Mouse (Mus musculus) gastrocnemius, adult 18-20 months (tissue): ENCODE measurements around the gene Olfr12. TPM values are rescaled to one million over a fixed set of nuclear protein-coding genes. Genes with fewer than 3 reads are reported as not detected.

Experiments used
- DNase-seq: peaks from one replicate; pipeline ENCODE4 v3.0.0; 2021; ENCODE audit warnings: low spot score
- long read RNA-seq, 2 experiments: library from polyadenylated mRNA; stranded (forward); transcript quantifications; one replicate each; pipeline ENCODE4 v2.0.0; 2021
- total RNA-seq, 2 experiments: library from RNA; stranded (reverse); gene quantifications; 2 replicates each; pipeline ENCODE4 v1.2.3; 2021

The Olfr12 gene
- total RNA-seq, result not detected
- long read RNA-seq, experiment 1, result 0 reads
- long read RNA-seq, experiment 2, result 0 reads

DNA sequence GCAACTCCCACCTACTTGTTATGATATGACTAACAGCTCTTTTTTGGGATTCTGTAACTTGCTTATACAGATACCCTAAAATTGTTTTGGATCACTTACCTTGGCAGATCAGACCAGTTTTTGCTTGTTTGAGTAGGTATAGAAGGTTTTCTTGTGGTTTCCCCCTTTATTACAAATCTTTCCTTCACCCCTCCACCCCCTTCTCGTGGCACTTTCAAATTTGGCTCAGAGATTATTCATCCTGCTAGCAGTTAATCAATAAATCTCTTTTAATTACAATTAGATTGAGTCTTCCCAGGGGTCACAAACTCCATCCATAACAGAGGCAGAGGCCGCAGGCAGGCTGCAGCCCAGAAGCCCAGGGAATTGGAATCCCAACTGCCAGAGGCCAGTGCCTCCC is at the start of gene Olfr12:
Gene Olfr12, plus strand, starts transcription at position 301 of the 400 bp plus-strand sequence.
- no peak for DNase-seq

DNA sequence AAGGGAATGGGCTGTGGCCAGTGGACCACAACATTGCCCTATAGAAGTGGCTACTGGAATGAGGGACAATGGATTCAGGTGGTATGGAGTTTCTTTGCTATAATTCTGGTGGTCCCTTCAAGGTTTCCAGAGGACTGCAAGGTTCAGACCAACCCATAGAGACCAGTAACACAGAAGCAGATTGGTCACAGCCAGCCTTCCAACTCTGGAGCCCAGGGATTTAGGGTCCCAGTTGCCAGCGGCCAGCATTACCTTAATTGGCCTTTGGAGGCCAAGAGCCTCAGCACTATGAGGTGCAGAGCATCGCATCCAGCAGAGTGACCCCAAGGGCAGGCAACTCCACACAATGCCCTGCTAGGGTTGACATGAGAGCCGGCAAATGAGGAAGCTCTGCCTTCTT is 46.6 kb upstream of the Olfr12 start, which contains the start of gene Olfr1413:
Gene Olfr1413, plus strand, starts transcription at position 301 of the 400 bp plus-strand sequence.
- no peak for DNase-seq

- DNase-seq, result no peak
Observed at GRCm38 (mm10) chr1:92585479-92585878, 32.1 kb upstream of the Olfr12 start, which contains the start of gene Olfr1412. Olfr1412 (plus strand) TSS chr1:92585779.

DNA sequence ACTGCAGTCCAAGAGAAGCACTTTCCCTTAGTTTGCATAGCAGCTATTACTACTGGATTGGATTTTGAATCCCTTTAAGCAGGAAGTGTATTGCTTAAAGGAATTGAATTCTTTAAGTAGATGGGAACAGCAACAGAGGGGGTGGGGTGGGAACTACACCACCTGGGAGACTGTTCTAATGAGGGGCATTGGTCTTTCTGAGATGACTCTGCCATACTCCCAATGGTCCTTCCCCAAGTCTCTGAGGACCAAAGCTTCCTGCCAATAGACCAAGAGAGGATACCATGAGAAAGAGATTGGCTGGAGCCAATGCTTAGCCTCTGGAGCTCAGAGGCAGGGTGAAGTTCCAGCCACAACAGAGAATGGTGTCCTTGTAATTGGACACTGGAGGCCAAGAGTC is 23.5 kb upstream of the Olfr12 start, which contains the start of gene Olfr1411:
Gene Olfr1411, plus strand, starts transcription at position 301 of the 400 bp plus-strand sequence.
- no peak for DNase-seq

DNA sequence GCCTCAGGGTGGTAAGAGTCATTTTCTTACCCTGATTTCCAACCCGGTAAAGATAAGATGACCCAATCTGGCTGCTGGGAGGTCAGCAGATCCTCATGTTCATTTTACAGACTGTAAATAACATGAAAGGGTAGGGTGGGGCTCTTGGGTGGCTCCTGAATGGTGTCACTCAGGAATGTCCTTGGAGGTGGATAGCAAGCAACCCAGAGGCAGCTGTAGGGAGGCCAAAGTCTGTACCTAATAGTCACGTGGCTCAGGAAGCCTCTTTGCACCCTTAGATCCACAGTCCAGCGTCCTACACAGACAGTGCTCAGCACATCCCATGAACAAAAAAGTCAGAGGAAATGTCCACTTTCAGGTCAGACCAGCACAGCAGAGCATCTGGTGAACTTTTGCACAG is 21.6 kb upstream of the Olfr12 start:
- DNase-seq, result no peak

DNA sequence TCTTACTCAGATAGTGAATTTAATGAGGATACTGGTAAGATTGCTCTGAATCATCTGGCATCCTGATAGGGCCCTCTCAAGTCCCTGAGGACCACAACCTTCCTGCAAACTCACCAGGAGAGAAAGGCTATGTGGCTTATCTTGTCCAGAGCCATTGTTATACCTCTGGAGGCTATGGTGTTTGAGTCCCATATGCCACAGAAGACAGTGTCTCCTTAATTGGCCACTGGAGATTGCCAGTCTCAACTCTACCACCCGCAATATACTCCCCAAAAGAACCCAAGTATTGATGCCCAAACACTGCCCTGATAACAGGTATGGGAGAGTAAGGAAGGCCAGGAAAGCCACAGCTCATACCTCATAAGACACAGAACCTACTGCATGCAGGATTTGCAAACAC is 12.1 kb upstream of the Olfr12 start, which contains the start of gene Olfr1410:
Gene Olfr1410, plus strand, starts transcription at position 301 of the 400 bp plus-strand sequence.
- DNase-seq, result no peak

- DNase-seq, result no peak
Observed at GRCm38 (mm10) chr1:92607711-92608110, 9.9 kb upstream of the Olfr12 start.

GRCm38 (mm10) chr1:92611008-92611407 is 6.6 kb upstream of the Olfr12 start:
- DNase-seq, result peak; percentile 39

DNA sequence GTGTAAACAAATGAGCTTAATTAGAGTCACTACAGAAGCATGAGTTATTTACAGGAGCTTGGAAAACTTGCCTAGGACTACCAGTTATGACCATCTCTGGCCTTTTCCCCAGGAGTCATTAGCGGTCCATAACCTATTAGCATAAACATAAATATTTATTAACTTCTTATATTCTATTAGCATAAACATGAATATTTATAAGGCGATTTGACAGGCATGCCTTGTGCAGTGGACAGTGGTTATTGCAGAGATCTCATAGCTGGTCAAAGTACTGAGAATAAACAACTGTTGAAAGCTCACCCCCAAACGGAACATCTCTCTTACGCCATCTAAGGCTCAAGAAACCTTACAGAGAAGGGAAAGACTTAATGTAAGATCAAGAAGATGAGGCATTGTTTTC is 4.4 kb upstream of the Olfr12 start:
- DNase-seq, result no peak

DNA sequence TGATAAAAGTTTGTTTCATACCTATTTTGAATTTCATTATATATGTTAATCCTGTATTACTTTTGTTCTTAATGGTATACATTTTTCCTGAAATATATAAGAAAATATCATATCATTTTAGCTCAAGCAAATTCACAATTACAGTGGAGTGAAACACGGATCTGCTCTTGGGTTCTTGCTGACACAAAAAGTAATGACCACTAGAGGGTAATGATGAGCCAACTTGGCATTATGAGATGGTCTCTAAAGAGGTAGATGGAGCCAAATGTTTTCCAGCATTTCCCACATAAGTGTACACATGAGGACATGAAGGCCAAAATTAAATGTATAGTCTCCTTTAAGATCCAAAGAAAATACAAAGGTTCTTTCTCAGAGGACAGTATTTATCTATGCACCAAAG is 3.1 kb upstream of the Olfr12 start:
- DNase-seq, result no peak

GRCm38 (mm10) chr1:92616046-92616445 is 1.5 kb upstream of the Olfr12 start:
- DNase-seq, result no peak

- no peak for DNase-seq
Observed at GRCm38 (mm10) chr1:92618360-92618759, 772 bp downstream of the Olfr12 start.

DNA sequence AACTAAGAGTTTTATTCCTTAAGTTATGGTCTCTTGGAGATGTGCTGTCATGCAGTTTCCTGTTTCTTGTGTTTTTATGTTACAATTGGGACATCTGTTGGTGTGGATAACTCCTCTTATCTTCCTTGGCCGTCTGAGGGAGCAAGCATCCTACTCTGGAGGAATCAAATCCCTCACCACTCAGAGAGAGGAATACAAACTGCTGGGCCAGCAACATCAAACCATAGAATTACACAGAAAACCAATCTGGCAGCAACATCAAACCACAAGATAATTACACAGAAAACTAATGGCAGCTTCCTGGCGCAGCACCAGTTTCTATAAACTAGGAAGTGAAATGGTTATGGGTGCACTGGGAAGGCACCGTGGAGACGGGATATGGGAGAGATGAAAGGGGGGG is 10.6 kb downstream of the Olfr12 start:
- DNase-seq, result no peak

DNA sequence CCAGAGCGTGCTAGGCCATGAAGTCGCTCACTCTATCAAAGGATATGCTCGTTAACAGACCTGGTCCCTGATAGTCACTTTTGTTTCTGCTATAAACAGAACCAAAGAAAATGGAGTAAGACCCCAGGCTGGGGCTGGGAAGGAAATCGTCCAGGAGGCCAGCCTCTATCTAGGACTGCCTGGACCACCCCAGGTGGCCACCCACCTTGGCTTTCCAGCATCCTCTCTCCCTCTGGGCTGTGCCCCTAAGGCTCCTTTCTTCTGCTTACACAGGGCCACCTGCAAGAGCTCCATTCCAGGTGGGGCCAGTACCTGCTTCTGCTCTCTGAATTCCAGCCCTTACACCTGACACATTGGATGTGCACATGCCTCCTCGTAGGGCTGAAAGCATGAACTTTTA is 14.6 kb downstream of the Olfr12 start:
- no peak for DNase-seq

DNA sequence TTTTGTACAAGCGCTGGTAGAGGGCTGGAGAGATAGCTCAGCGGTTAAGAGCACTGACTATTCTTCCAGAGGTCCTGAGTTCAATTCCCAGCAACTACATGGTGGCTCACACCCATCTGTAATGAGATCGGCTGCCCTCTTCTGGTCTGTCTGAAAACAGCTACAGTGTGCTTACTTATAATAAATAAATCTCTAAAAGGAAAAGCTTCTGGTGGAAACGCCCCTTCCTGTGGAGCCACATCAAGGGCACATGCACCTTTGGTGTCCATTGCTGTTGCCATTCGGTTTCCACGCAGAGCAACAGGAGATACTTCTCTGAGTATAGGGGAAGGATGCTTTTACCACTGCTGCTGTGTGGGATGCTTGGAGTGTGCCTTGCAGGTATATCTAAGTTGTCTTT is 15.4 kb downstream of the Olfr12 start:
- DNase-seq, result no peak

GRCm38 (mm10) chr1:92633726-92634125 is 16.1 kb downstream of the Olfr12 start:
- no peak for DNase-seq

GRCm38 (mm10) chr1:92634569-92634968 is 17.0 kb downstream of the Olfr12 start:
- DNase-seq, result no peak

DNA sequence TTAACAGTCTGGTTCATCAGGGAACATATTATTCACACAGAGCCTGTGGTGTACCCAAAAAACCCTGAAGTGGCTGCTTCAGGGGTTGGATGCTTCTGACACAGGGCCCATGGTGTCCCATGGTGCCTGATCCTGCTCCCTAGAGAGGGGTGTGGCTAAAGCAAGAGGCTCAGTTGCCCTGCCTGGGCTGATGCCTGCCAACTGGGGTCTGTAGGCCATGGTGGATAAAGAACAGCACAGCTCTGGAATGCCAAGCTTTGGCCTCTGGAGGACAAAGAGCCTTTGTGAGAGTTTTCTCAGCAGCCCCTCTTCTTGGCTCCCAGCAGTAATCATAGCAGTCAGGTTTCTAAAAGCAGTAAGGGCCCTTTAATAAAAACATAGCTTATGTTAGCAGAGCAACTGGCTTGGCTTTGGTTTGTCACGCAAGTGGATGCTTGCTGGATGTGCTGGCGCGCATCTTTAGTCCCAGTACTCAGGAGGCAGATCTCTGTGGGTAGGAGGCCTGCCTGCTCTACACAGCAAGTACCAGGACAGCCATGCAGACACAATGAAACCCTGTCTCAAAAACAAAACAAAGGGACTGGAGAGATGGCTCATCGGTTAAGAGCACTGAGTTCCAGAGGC is 17.5 kb downstream of the Olfr12 start:
- DNase-seq, result no peak

DNA sequence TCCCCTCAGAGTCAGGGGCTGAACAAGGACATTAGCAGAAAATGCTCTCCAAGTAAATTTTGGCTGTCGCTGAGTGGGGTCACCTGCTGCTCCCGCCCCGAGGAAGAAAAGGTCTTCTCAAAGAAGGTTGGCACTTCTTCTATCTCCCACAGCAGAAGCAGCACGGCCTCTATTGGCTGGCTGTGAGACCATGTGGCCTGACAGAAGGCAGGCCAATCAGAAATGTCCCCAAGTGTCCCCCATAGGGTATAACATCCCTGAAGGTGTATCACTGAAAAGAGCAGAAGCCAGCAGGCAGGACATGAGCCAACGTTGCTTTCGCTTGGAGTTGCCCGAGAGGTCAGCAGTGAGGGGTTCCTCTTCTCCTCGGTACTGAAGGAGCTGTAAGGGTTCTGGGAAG is 18.4 kb downstream of the Olfr12 start:
- DNase-seq, result no peak

DNA sequence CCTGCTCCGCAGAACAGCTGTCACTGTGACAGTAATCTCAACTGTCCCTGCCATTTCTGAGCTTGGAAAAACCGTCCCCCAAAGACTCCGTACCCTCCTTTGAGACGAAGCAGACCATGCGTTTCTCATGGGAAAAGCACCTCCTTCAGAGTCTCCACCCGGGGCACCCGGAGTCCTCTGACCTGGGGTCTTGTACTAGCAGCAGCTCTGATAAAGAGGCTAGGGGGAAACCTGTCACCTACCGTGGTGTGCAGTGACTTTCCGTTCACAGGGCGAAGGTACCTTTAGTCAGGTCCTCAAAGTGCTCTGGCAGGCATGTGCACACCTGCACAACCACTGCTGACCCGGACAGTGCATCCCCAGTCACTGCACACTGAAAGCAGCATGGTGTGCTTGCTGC is 19.1 kb downstream of the Olfr12 start:
- DNase-seq, result no peak

DNA sequence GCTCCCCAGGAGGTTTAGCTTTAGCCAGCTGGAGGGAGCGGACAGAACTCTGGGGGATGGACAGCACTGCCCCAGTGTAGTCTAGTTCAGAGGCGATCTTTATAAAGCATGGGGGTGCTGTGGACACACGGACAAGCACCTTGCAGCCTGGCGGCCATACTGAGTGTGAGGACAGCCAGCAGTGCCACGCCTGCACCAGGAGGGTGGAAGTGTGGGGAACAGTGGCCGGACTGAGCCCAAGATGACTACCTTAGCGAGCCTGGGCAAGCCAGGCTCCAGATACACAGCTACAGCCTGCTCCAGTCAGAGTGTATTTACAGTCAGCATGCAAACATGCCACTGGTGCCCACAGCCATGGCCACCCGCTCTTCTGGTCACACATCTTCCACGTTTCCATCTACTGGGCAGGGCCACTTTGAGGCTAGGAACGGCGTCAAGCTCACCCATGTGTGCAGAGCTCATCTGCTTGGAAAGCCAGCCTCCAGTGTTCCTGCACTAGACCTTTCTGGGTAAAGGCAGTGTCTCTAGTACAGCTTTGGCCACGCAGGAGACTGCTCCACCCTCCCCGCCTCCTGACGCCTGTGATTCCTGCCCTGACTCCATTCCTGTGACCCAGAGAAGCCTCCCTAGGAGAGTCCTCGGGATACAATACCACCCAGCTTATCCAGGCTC is 20.0 kb downstream of the Olfr12 start:
- DNase-seq, result no peak

- no peak for DNase-seq
Observed at GRCm38 (mm10) chr1:92638181-92638580, 20.6 kb downstream of the Olfr12 start.

DNA sequence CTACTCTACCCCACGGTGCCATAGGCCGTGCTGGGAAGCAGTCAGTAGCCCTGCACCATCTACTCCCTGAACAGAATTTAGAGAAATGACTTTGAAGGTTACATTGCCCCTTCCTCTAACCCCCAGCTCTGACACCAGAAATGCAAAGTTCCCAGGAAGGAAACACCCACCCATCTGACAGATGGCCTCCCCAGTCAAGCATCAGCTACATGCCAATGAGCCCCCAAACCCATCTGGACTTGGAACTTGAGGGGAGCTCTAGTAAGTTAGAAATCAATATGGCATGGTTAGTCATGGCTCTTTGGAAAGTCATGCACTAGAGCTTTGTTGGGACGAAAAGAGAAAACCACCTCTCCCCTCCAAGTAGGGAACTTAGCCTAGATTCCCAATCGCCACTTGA is 21.1 kb downstream of the Olfr12 start:
- DNase-seq, result no peak
